Comparison of ENCODE assay signal across 8 mouse cellular contexts in genomic region chr15:85657441-85657989, GRCm38 (mm10).
DNase-seq lines count a peak whose midpoint lies in the region; ATAC-seq lines count a peak whose summit lies in the region.

No protein-coding gene starts in this region.

- no peak overlapping the region for H3K4me2 ChIP-seq in heart, embryonic 11.5 days
- peak overlapping the region; percentile 42 for H3K4me2 ChIP-seq in heart, embryonic 16.5 days (ENCODE audit: low read depth, low read length)
- no peak overlapping the region for H3K4me2 ChIP-seq in midbrain, embryonic 14.5 days (ENCODE audit: low read length)

- H3K9ac ChIP-seq in heart, embryonic 11.5 days (ENCODE audit: low read depth, low read length): no peak overlapping the region
- H3K9ac ChIP-seq in heart, embryonic 16.5 days (ENCODE audit: low read length): peak overlapping the region; percentile 45
- H3K9ac ChIP-seq in midbrain, embryonic 14.5 days (replicated peaks; ENCODE audit: low read length): no peak overlapping the region

- DNase-seq in heart, adult 18-20 months: peak; percentile 81 to 84
- DNase-seq in urinary bladder, adult 2 months (ENCODE audit: low spot score): peak; percentile 20
- no peak for DNase-seq in urinary bladder, adult 18-20 months (ENCODE audit: low spot score in 2 of 2)
- no peak for DNase-seq in midbrain, embryonic 14.5 days
- no peak for DNase-seq in thymus, postnatal 10 days (ENCODE audit: low spot score in 2 of 2)

- WGBS in heart, embryonic 11.5 days (ENCODE audit: insufficient replicate concordance): 54% methylated on average over 8 of the region's 8 CpGs
- WGBS in heart, embryonic 16.5 days: 53% methylated on average over 8 of the region's 8 CpGs
- WGBS in midbrain, embryonic 14.5 days: 61% methylated on average over 8 of the region's 8 CpGs

- H3K4me3 ChIP-seq in heart, embryonic 11.5 days (ENCODE audit: low read depth, low read length): no peak overlapping the region
- H3K4me3 ChIP-seq in heart, embryonic 16.5 days (ENCODE audit: low read length): peak overlapping the region; percentile 15; the same call in 1 of the 2 replicates
- H3K4me3 ChIP-seq in midbrain, embryonic 14.5 days (replicated peaks; ENCODE audit: low read depth, low read length): no peak overlapping the region

- no peaks in the 10 kb centered on the region for H3K36me3 ChIP-seq in heart, embryonic 11.5 days (ENCODE audit: control insufficient read depth, insufficient read depth, low read length)
- H3K36me3 ChIP-seq in heart, embryonic 16.5 days (ENCODE audit: control insufficient read depth, insufficient read depth): no peaks in the 10 kb centered on the region
- H3K36me3 ChIP-seq in midbrain, embryonic 14.5 days (ENCODE audit: control insufficient read depth, insufficient read depth, low read length): no peaks in the 10 kb centered on the region

- H3K27ac ChIP-seq in heart, embryonic 11.5 days (ENCODE audit: low read depth, low read length): no peak overlapping the region
- peak overlapping the region; percentile 24; the same call in 1 of the 2 replicates for H3K27ac ChIP-seq in heart, embryonic 16.5 days (ENCODE audit: low read length)
- H3K27ac ChIP-seq in midbrain, embryonic 14.5 days (replicated peaks; ENCODE audit: low read depth, low read length): no peak overlapping the region

- H3K4me1 ChIP-seq in heart, embryonic 11.5 days (ENCODE audit: control insufficient read depth, insufficient read depth, low read length): peaks cover 6% of the 10 kb centered on the region
- H3K4me1 ChIP-seq in heart, embryonic 16.5 days (ENCODE audit: control insufficient read depth, insufficient read depth, low read length): peaks cover 20% of the 10 kb centered on the region
- H3K4me1 ChIP-seq in midbrain, embryonic 14.5 days (ENCODE audit: control insufficient read depth, insufficient read depth, low read length): peaks cover 40% of the 10 kb centered on the region

- no peak for ATAC-seq in heart, embryonic 11.5 days (replicated peaks; ENCODE audit: insufficient number of reproducible peaks, low FRiP score, low TSS enrichment)
- ATAC-seq in heart, embryonic 16.5 days (replicated peaks; ENCODE audit: extremely low read depth, insufficient read depth, low FRiP score): no peak
- ATAC-seq in megakaryocyte progenitor cell, adult 5-6 weeks (replicated peaks; ENCODE audit: poor library complexity): peak; percentile 38
- ATAC-seq in midbrain, embryonic 14.5 days (ENCODE audit: low FRiP score, low TSS enrichment): no peak

- peaks cover 43% of the 10 kb centered on the region for H3K27me3 ChIP-seq in heart, embryonic 11.5 days (ENCODE audit: control insufficient read depth, insufficient read depth, low read length)
- peaks cover 7% of the 10 kb centered on the region for H3K27me3 ChIP-seq in heart, embryonic 16.5 days (ENCODE audit: control insufficient read depth, insufficient read depth, low read length)
- H3K27me3 ChIP-seq in midbrain, embryonic 14.5 days (ENCODE audit: control insufficient read depth, insufficient read depth, low read length): peaks cover 57% of the 10 kb centered on the region

- no peaks in the 10 kb centered on the region for H3K9me3 ChIP-seq in heart, embryonic 11.5 days (replicated peaks; ENCODE audit: control insufficient read depth, low read length)
- no peaks in the 10 kb centered on the region for H3K9me3 ChIP-seq in heart, embryonic 16.5 days (replicated peaks; ENCODE audit: control insufficient read depth, low read length)
- no peaks in the 10 kb centered on the region for H3K9me3 ChIP-seq in midbrain, embryonic 14.5 days (ENCODE audit: control insufficient read depth, low read length)

Comparison
In these comparisons a context has a peak if more than half of its experiments do, and no peak if none do; other contexts are left out.
1. DNase-seq: peak in heart, adult 18-20 months (2 of 2) and urinary bladder, adult 2 months (single experiment); none in urinary bladder, adult 18-20 months (0 of 2), midbrain, embryonic 14.5 days (single experiment) and thymus, postnatal 10 days (0 of 2).